Mouse (Mus musculus) heart, postnatal 0 days (tissue): Measurements from ENCODE around the gene Snx29.

Source experiments
- CTCF ChIP-seq: IDR thresholded peaks from 2 replicates; pipeline ENCODE4 v1.5.1; 2016; ENCODE audit warnings: antibody characterized with exemption, control low read depth, low read depth
- EP300 ChIP-seq: IDR thresholded peaks from 2 replicates; pipeline ENCODE4 v1.6.1; 2016; ENCODE audit warnings: antibody characterized with exemption, low read depth

DNA sequence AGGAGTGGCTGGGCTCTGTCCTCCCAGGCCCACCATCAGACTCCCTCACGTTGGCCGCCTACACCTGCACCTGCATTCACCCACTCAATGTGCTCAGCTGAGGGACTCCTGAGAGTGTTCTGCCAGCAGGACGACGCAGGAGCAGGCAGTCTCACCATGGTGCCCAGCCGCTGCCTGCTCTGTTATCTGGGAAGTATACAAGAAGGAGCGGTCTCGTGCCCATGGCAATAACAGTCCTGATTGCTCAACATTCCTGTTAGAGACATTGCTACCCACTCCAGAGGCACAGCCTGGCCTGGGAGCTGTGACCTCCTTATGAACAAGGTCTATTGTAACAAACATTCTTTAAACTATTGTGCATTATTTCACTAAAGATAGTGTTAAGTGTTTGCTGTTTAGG, 435.2 kb downstream of the Snx29 start:
- TF ChIP-seq CTCF (no peak), EP300 (no peak)
